Mouse (Mus musculus): ENCODE data around the gene Stfa3. TPM values are rescaled to one million over a fixed set of nuclear protein-coding genes. Genes with fewer than 3 reads are reported as not detected.
A peak's percentile ranks its signal among the peaks of the same experiment; 100 is the strongest.

The Stfa3 gene
- total RNA-seq (2021), result not detected
- not detected in 2 replicates for polyA plus RNA-seq (2012; rRNA removed)
- long read RNA-seq, result 0 reads

DNA sequence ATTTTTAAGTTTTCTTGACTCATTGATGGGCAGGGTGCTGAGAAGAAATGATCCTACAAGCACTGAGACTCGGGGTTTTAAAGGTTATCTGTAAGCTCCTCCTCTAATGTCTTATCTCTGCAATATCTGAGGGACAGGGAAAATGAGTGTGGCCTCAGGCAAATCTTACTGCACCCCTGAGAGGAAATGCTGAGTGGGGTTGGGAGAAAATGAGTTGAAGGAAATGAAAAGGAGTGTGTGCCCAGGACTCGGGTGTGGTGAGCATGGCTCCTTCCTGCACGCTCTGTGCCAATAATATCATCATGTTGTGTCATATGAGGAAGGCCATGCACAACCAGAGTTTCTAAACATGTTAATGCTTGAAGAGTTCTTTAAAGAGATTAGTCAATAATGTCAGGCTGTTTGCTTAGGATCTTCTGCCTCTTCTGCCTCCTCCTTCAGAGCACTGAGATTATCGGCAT lies at the start of gene Stfa3:
TSS of gene Stfa3 (minus strand) at position 51 of the 461 bp plus-strand sequence.
- Histone ChIP-seq H3K79me2 (replicated peaks; ENCODE audit: control insufficient read depth, insufficient read depth, low read length) (no peaks in the 10 kb centered on the region), H3K4me3 (no peak within 1 kb of the TSS), H3K9ac (ENCODE audit: low read depth, low read length) (no peak within 1 kb of the TSS), H3K27ac (no peak within 1 kb of the TSS), H3K36me3 (ENCODE audit: control insufficient read depth, insufficient read depth, low read length) (no peaks in the 10 kb centered on the region), H3K27me3 (ENCODE audit: control insufficient read depth, insufficient read depth, low read length) (no peaks in the 10 kb centered on the region), H3K4me1 (ENCODE audit: control insufficient read depth, insufficient read depth, low read length) (no peaks in the 10 kb centered on the region)
- no peak for DNase-seq
- 62% methylated on average over 4 of the region's 4 CpGs for WGBS
- intact Hi-C loops (cut with DNase I), result no loop called here
- no peak for TF ChIP-seq EP300 (IDR thresholded peaks at IDR 0.05; ENCODE audit: insufficient read depth, low read depth, low read length)

GRCm38 (mm10) chr16:36502286-36502685 lies 47.1 kb upstream of the Stfa3 start:
- H3K9ac ChIP-seq (ENCODE audit: low read depth, low read length), result no peak overlapping the region
- no peaks in the 10 kb centered on the region for H3K4me1 ChIP-seq (ENCODE audit: control insufficient read depth, insufficient read depth, low read length)
- no peaks in the 10 kb centered on the region for H3K79me2 ChIP-seq (replicated peaks; ENCODE audit: control insufficient read depth, insufficient read depth, low read length)
- no peak overlapping the region for H3K4me3 ChIP-seq
- no peak for DNase-seq
- TF ChIP-seq EP300 (IDR thresholded peaks at IDR 0.05; ENCODE audit: insufficient read depth, low read depth, low read length) (no peak), CTCF (IDR thresholded peaks at IDR 0.05) (no peak), POLR2A (IDR thresholded peaks at IDR 0.05; ENCODE audit: insufficient read depth, low read depth, low read length) (no peak)
- no peaks in the 10 kb centered on the region for H3K36me3 ChIP-seq (ENCODE audit: control insufficient read depth, insufficient read depth, low read length)
- no peak overlapping the region for H3K27ac ChIP-seq
- WGBS, result 65% methylated on average over 2 of the region's 2 CpGs
- no peaks in the 10 kb centered on the region for H3K27me3 ChIP-seq (ENCODE audit: control insufficient read depth, insufficient read depth, low read length)
- intact Hi-C loops (cut with DNase I), result no loop called here

DNA sequence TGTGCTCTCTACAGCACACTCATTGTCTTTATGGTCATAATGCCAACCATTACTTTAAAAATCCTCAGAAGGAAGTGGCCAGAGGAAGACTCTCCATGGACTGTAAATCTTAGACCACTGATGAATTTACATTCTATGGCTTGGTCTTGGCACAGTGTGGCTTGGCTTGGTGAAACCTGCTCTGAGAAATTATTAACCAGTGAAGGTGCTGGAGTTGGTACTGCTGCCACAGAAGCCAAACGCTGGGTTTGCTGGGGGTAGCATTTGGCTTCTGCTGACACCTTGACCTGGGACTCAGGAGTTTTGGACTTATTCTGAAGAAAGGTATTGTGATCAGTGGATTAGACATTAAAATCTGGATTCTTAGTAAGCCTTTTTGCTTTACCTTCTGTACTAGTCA lies 37.2 kb upstream of the Stfa3 start:
- Histone ChIP-seq H3K4me1 (ENCODE audit: control insufficient read depth, insufficient read depth, low read length) (no peaks in the 10 kb centered on the region), H3K27me3 (ENCODE audit: control insufficient read depth, insufficient read depth, low read length) (no peaks in the 10 kb centered on the region), H3K4me3 (no peak overlapping the region), H3K79me2 (replicated peaks; ENCODE audit: control insufficient read depth, insufficient read depth, low read length) (no peaks in the 10 kb centered on the region), H3K36me3 (ENCODE audit: control insufficient read depth, insufficient read depth, low read length) (no peaks in the 10 kb centered on the region), H3K27ac (no peak overlapping the region), H3K9ac (ENCODE audit: low read depth, low read length) (no peak overlapping the region)
- DNase-seq, result no peak
- TF ChIP-seq POLR2A (IDR thresholded peaks at IDR 0.05; ENCODE audit: insufficient read depth, low read depth, low read length), result no peak
- TF ChIP-seq EP300 (IDR thresholded peaks at IDR 0.05; ENCODE audit: insufficient read depth, low read depth, low read length), result no peak
- TF ChIP-seq CTCF (IDR thresholded peaks at IDR 0.05), result no peak
- intact Hi-C loops (cut with DNase I), result no loop called here
- 89% methylated on average over 1 of the region's 1 CpGs for WGBS

- no peak for TF ChIP-seq EP300 (IDR thresholded peaks at IDR 0.05; ENCODE audit: insufficient read depth, low read depth, low read length)
- no peak for TF ChIP-seq POLR2A (IDR thresholded peaks at IDR 0.05; ENCODE audit: insufficient read depth, low read depth, low read length)
- no peak for TF ChIP-seq CTCF (IDR thresholded peaks at IDR 0.05)
- Histone ChIP-seq H3K27me3 (ENCODE audit: control insufficient read depth, insufficient read depth, low read length) (no peaks in the 10 kb centered on the region), H3K4me1 (ENCODE audit: control insufficient read depth, insufficient read depth, low read length) (no peaks in the 10 kb centered on the region), H3K79me2 (replicated peaks; ENCODE audit: control insufficient read depth, insufficient read depth, low read length) (no peaks in the 10 kb centered on the region), H3K4me3 (no peak overlapping the region), H3K36me3 (ENCODE audit: control insufficient read depth, insufficient read depth, low read length) (no peaks in the 10 kb centered on the region), H3K27ac (no peak overlapping the region), H3K9ac (ENCODE audit: low read depth, low read length) (no peak overlapping the region)
- peak in 1 of 2 experiments; percentile 13 for DNase-seq
- intact Hi-C loops (cut with DNase I), result no loop called here
- 42% methylated on average over 9 of the region's 9 CpGs for WGBS
Measured at GRCm38 (mm10) chr16:36476866-36477265, 21.7 kb upstream of the Stfa3 start.

GRCm38 (mm10) chr16:36475530-36475929 lies 20.3 kb upstream of the Stfa3 start:
- intact Hi-C loops (cut with DNase I), result no loop called here
- no peaks in the 10 kb centered on the region for H3K4me1 ChIP-seq (ENCODE audit: control insufficient read depth, insufficient read depth, low read length)
- WGBS, result 93% methylated on average over 3 of the region's 3 CpGs
- no peaks in the 10 kb centered on the region for H3K36me3 ChIP-seq (ENCODE audit: control insufficient read depth, insufficient read depth, low read length)
- no peak for TF ChIP-seq CTCF (IDR thresholded peaks at IDR 0.05)
- no peak for TF ChIP-seq EP300 (IDR thresholded peaks at IDR 0.05; ENCODE audit: insufficient read depth, low read depth, low read length)
- TF ChIP-seq POLR2A (IDR thresholded peaks at IDR 0.05; ENCODE audit: insufficient read depth, low read depth, low read length), result no peak
- no peak overlapping the region for H3K27ac ChIP-seq
- H3K27me3 ChIP-seq (ENCODE audit: control insufficient read depth, insufficient read depth, low read length), result no peaks in the 10 kb centered on the region
- no peaks in the 10 kb centered on the region for H3K79me2 ChIP-seq (replicated peaks; ENCODE audit: control insufficient read depth, insufficient read depth, low read length)
- no peak overlapping the region for H3K9ac ChIP-seq (ENCODE audit: low read depth, low read length)
- no peak for DNase-seq
- no peak overlapping the region for H3K4me3 ChIP-seq

GRCm38 (mm10) chr16:36474849-36475248 lies 19.7 kb upstream of the Stfa3 start:
- no peak for DNase-seq
- WGBS, result 62% methylated on average over 2 of the region's 2 CpGs
- Histone ChIP-seq H3K9ac (ENCODE audit: low read depth, low read length) (no peak overlapping the region), H3K27me3 (ENCODE audit: control insufficient read depth, insufficient read depth, low read length) (no peaks in the 10 kb centered on the region), H3K27ac (no peak overlapping the region), H3K4me3 (no peak overlapping the region), H3K36me3 (ENCODE audit: control insufficient read depth, insufficient read depth, low read length) (no peaks in the 10 kb centered on the region), H3K79me2 (replicated peaks; ENCODE audit: control insufficient read depth, insufficient read depth, low read length) (no peaks in the 10 kb centered on the region), H3K4me1 (ENCODE audit: control insufficient read depth, insufficient read depth, low read length) (no peaks in the 10 kb centered on the region)
- intact Hi-C loops (cut with DNase I), result no loop called here
- TF ChIP-seq POLR2A (IDR thresholded peaks at IDR 0.05; ENCODE audit: insufficient read depth, low read depth, low read length) (no peak), EP300 (IDR thresholded peaks at IDR 0.05; ENCODE audit: insufficient read depth, low read depth, low read length) (no peak), CTCF (IDR thresholded peaks at IDR 0.05) (no peak)

Data from heart, adult 2 months (tissue).